ENCODE assay signal across 8 mouse cellular contexts in the genomic region with DNA sequence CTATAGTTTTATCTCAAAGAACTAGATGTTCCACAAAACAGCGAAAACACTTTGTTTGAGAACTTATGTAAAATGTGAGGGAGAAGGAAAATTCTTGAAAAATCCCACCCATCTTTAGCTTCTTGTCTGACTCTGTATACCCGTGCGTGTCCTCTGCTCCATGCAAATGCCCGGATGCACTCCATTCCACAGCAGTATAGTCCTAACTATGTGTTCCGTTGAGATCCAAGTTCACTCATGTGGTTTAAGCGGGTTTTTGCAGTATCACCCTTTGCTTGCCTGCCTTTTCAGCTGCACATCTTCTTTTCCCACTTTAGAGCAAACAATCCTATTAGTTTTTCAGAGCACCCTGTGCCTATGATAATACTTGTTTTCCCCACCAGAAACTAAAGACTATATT. TPM values are rescaled to one million over a fixed set of nuclear protein-coding genes. Genes with fewer than 3 reads are reported as not detected.
A peak's percentile ranks its signal among the peaks of the same experiment; 100 is the strongest.
DNase-seq lines count a peak whose midpoint lies in the region; ATAC-seq and TF ChIP-seq lines count a peak whose summit lies in the region.

No protein-coding gene starts in this region.

- ATAC-seq in hindbrain, embryonic 16.5 days = no peak
- no peak for ATAC-seq in midbrain, postnatal 0 days (ENCODE audit: low FRiP score)

- no peak for TF ChIP-seq CTCF in layer of hippocampus, adult 2 months (conservative IDR thresholded peaks at IDR 0.05)
- no peak for TF ChIP-seq CTCF in midbrain, postnatal 0 days (IDR thresholded peaks at IDR 0.05)

- peak overlapping the region; percentile 89 for H3K4me3 ChIP-seq in layer of hippocampus, adult 2 months
- H3K4me3 ChIP-seq in hindbrain, embryonic 16.5 days (ENCODE audit: low read length) = peak overlapping the region; percentile 94
- H3K4me3 ChIP-seq in midbrain, postnatal 0 days (ENCODE audit: low read depth, low read length) = peak overlapping the region; percentile 63

- H3K9ac ChIP-seq in hindbrain, embryonic 16.5 days (ENCODE audit: low read depth, low read length) = no peak overlapping the region
- H3K9ac ChIP-seq in midbrain, postnatal 0 days (replicated peaks; ENCODE audit: low read length, poor library complexity, severe bottlenecking) = peak overlapping the region; percentile 64; the same call in 1 of the 2 replicates

- peaks cover 5% of the 10 kb centered on the region; the same call in 1 of the 2 replicates for H3K36me3 ChIP-seq in hindbrain, embryonic 16.5 days (ENCODE audit: control insufficient read depth, insufficient read depth, low read length)
- H3K36me3 ChIP-seq in midbrain, postnatal 0 days (ENCODE audit: insufficient read depth, low read length) = peaks cover 11% of the 10 kb centered on the region

- H3K27me3 ChIP-seq in hindbrain, embryonic 16.5 days (replicated peaks; ENCODE audit: control insufficient read depth, insufficient read depth, low read length) = no peaks in the 10 kb centered on the region
- H3K27me3 ChIP-seq in midbrain, postnatal 0 days (ENCODE audit: insufficient read depth, low read length) = no peaks in the 10 kb centered on the region

- peak overlapping the region; percentile 65 for H3K4me2 ChIP-seq in hindbrain, embryonic 16.5 days (ENCODE audit: low read length)
- H3K4me2 ChIP-seq in midbrain, postnatal 0 days (ENCODE audit: low read depth, low read length, poor library complexity, severe bottlenecking) = peak overlapping the region; percentile 43

- H3K27ac ChIP-seq in layer of hippocampus, adult 2 months = no peak overlapping the region
- H3K27ac ChIP-seq in hindbrain, embryonic 16.5 days (ENCODE audit: low read depth, low read length) = no peak overlapping the region
- H3K27ac ChIP-seq in midbrain, postnatal 0 days (ENCODE audit: low read depth, low read length) = no peak overlapping the region

- H3K9me3 ChIP-seq in hindbrain, embryonic 16.5 days (ENCODE audit: control insufficient read depth, low read length) = no peaks in the 10 kb centered on the region
- H3K9me3 ChIP-seq in midbrain, postnatal 0 days (ENCODE audit: low read length) = no peaks in the 10 kb centered on the region

- peaks cover 13% of the 10 kb centered on the region for H3K4me1 ChIP-seq in hindbrain, embryonic 16.5 days (ENCODE audit: control insufficient read depth, insufficient read depth, low read depth, low read length)
- H3K4me1 ChIP-seq in midbrain, postnatal 0 days (ENCODE audit: insufficient read depth, low read length) = no peaks in the 10 kb centered on the region

- 62% methylated on average over 6 of the region's 6 CpGs for WGBS in hindbrain, embryonic 16.5 days
- WGBS in midbrain, postnatal 0 days = 69% methylated on average over 6 of the region's 6 CpGs

- no peak for DNase-seq in layer of hippocampus, adult 2 months (ENCODE audit: low spot score in 2 of 2)
- DNase-seq in layer of hippocampus, adult 11-12 months (ENCODE audit: low spot score) = no peak
- DNase-seq in adipocyte (ENCODE audit: low spot score) = peak; percentile 26
- no peak for DNase-seq in midbrain, postnatal 0 days (ENCODE audit: low spot score)
- no peak for DNase-seq in urinary bladder, adult 18-20 months (ENCODE audit: low spot score in 2 of 2)
- DNase-seq in cerebellum, adult 18-20 months = no peak
- DNase-seq in lung, postnatal 36 days = no peak

RNA-seq across cellular contexts. Expression of a gene that starts 1.1 kb away (rescaled TPM):
- total RNA-seq in layer of hippocampus, adult 2 months (2021) = 1 to 10 TPM; 9.3 to 10.0 TPM
- polyA plus RNA-seq in hindbrain, embryonic 16.5 days (2015; fragmentation: Nextera tagmentation; extraction: Ambion mirVana) = 17.1 and 17.5 TPM in 2 replicates
- total RNA-seq in midbrain, postnatal 0 days (2014; rRNA removed) = 10.1 and 12.6 TPM in 2 replicates
- 13.4 and 15.0 TPM in 2 replicates for polyA plus RNA-seq in midbrain, postnatal 0 days (2015; fragmentation: Nextera tagmentation; extraction: Ambion mirVana)

RNA-seq across cellular contexts. Expression of a gene that starts 7.0 kb away (rescaled TPM):
- 100 to 1,000 TPM; 145 to 161 TPM for total RNA-seq in layer of hippocampus, adult 2 months (2021)
- 190 and 191 TPM in 2 replicates for polyA plus RNA-seq in hindbrain, embryonic 16.5 days (2015; fragmentation: Nextera tagmentation; extraction: Ambion mirVana)
- 76.5 and 103 TPM in 2 replicates for total RNA-seq in midbrain, postnatal 0 days (2014; rRNA removed)
- polyA plus RNA-seq in midbrain, postnatal 0 days (2015; fragmentation: Nextera tagmentation; extraction: Ambion mirVana) = 224 and 233 TPM in 2 replicates

RNA-seq across cellular contexts. Expression of a gene that starts 11.6 kb away (rescaled TPM):
- 10 to 100 TPM; 42.3 to 53.5 TPM for total RNA-seq in layer of hippocampus, adult 2 months (2021)
- polyA plus RNA-seq in hindbrain, embryonic 16.5 days (2015; fragmentation: Nextera tagmentation; extraction: Ambion mirVana) = 41.0 and 41.4 TPM in 2 replicates
- 26.7 and 40.0 TPM in 2 replicates for total RNA-seq in midbrain, postnatal 0 days (2014; rRNA removed)
- polyA plus RNA-seq in midbrain, postnatal 0 days (2015; fragmentation: Nextera tagmentation; extraction: Ambion mirVana) = 32.0 and 34.7 TPM in 2 replicates
